14 mouse cellular contexts compared by ENCODE assay signal in genomic region chr5:112604251-112604650, GRCm38 (mm10). TPM values are rescaled to one million over a fixed set of nuclear protein-coding genes. Genes with fewer than 3 reads are reported as not detected.
DNase-seq lines count a peak whose midpoint lies in the region; ATAC-seq and TF ChIP-seq lines count a peak whose summit lies in the region.
"Had no signal": no experiment of that assay in that cellular context is flagged by ENCODE, and none has a peak within 500 bp of the region (broad histone marks: within the 10 kb centered on the region; RNA-seq: fewer than 3 reads in every experiment).

No protein-coding gene starts in this region.

- WGBS in forebrain, embryonic 13.5 days, result 67% methylated on average over 1 of the region's 1 CpGs
- WGBS in forebrain, embryonic 11.5 days, result 86% methylated on average over 1 of the region's 1 CpGs
- 43% methylated on average over 1 of the region's 1 CpGs for WGBS in midbrain, embryonic 15.5 days
- 53% methylated on average over 1 of the region's 1 CpGs for WGBS in midbrain, embryonic 13.5 days
- 44% methylated on average over 1 of the region's 1 CpGs for WGBS in stomach, postnatal 0 days

- no peak for ATAC-seq in forebrain, embryonic 13.5 days
- ATAC-seq in forebrain, embryonic 11.5 days (replicated peaks; ENCODE audit: low FRiP score), result no peak
- no peak for ATAC-seq in midbrain, embryonic 15.5 days (replicated peaks)
- no peak for ATAC-seq in midbrain, embryonic 13.5 days
- ATAC-seq in stomach, postnatal 0 days (ENCODE audit: low FRiP score, low TSS enrichment), result no peak
- ATAC-seq: activated CD4-positive, CD25-positive, alpha-beta regulatory T cell, adult 4 months had no signal

- no peak for TF ChIP-seq CTCF in layer of hippocampus, adult 2 months (conservative IDR thresholded peaks at IDR 0.05)
- TF ChIP-seq CTCF in stomach, postnatal 0 days (IDR thresholded peaks at IDR 0.05; ENCODE audit: low read depth), result no peak

- H3K4me3 ChIP-seq in forebrain, embryonic 13.5 days, result no peak overlapping the region
- no peak overlapping the region for H3K4me3 ChIP-seq in forebrain, embryonic 11.5 days (ENCODE audit: low read depth, low read length)
- H3K4me3 ChIP-seq in layer of hippocampus, adult 2 months, result no peak overlapping the region
- H3K4me3 ChIP-seq in midbrain, embryonic 15.5 days, result no peak overlapping the region
- H3K4me3 ChIP-seq in midbrain, embryonic 13.5 days (replicated peaks), result no peak overlapping the region
- H3K4me3 ChIP-seq in stomach, postnatal 0 days (ENCODE audit: low read depth, low read length), result no peak overlapping the region

- no peaks in the 10 kb centered on the region for H3K9me3 ChIP-seq in forebrain, embryonic 13.5 days (replicated peaks)
- H3K9me3 ChIP-seq in forebrain, embryonic 11.5 days (ENCODE audit: control insufficient read depth, low read length), result no peaks in the 10 kb centered on the region
- H3K9me3 ChIP-seq in midbrain, embryonic 15.5 days, result no peaks in the 10 kb centered on the region
- H3K9me3 ChIP-seq in midbrain, embryonic 13.5 days, result no peaks in the 10 kb centered on the region
- H3K9me3 ChIP-seq in stomach, postnatal 0 days (ENCODE audit: control insufficient read depth, low read length), result no peaks in the 10 kb centered on the region

- no peaks in the 10 kb centered on the region for H3K27me3 ChIP-seq in forebrain, embryonic 13.5 days
- H3K27me3 ChIP-seq in forebrain, embryonic 11.5 days (ENCODE audit: control insufficient read depth, insufficient read depth, low read length), result no peaks in the 10 kb centered on the region
- H3K27me3 ChIP-seq in midbrain, embryonic 15.5 days (replicated peaks), result no peaks in the 10 kb centered on the region
- peaks cover 4% of the 10 kb centered on the region; the same call in 1 of the 2 replicates for H3K27me3 ChIP-seq in midbrain, embryonic 13.5 days
- H3K27me3 ChIP-seq in stomach, postnatal 0 days (ENCODE audit: control insufficient read depth, insufficient read depth, low read length), result no peaks in the 10 kb centered on the region

- H3K27ac ChIP-seq in forebrain, embryonic 13.5 days, result 0 out of 2 replicates have a peak overlapping the region, but pooled peaks have one; percentile 1
- no peak overlapping the region for H3K27ac ChIP-seq in forebrain, embryonic 11.5 days (ENCODE audit: low read depth, low read length)
- 0 out of 2 replicates have a peak overlapping the region, but pooled peaks have one; percentile 36 for H3K27ac ChIP-seq in layer of hippocampus, adult 2 months
- H3K27ac ChIP-seq in midbrain, embryonic 15.5 days, result peak overlapping the region; percentile 36; the same call in 1 of the 2 replicates
- no peak overlapping the region for H3K27ac ChIP-seq in midbrain, embryonic 13.5 days
- 0 out of 2 replicates have a peak overlapping the region, but pooled peaks have one; percentile 35 for H3K27ac ChIP-seq in stomach, postnatal 0 days (replicated peaks)
- H3K27ac ChIP-seq: liver, embryonic 14.5 days had no signal

- no peak overlapping the region for H3K9ac ChIP-seq in forebrain, embryonic 13.5 days
- no peak overlapping the region for H3K9ac ChIP-seq in forebrain, embryonic 11.5 days (ENCODE audit: low read length)
- H3K9ac ChIP-seq in midbrain, embryonic 15.5 days, result no peak overlapping the region
- no peak overlapping the region for H3K9ac ChIP-seq in midbrain, embryonic 13.5 days (replicated peaks)
- no peak overlapping the region for H3K9ac ChIP-seq in stomach, postnatal 0 days (ENCODE audit: low read length)
- H3K9ac ChIP-seq: liver, embryonic 14.5 days had no signal

- H3K36me3 ChIP-seq in forebrain, embryonic 13.5 days (ENCODE audit: poor library complexity, severe bottlenecking), result no peaks in the 10 kb centered on the region
- H3K36me3 ChIP-seq in forebrain, embryonic 11.5 days (ENCODE audit: control insufficient read depth, insufficient read depth, low read length), result no peaks in the 10 kb centered on the region
- no peaks in the 10 kb centered on the region for H3K36me3 ChIP-seq in midbrain, embryonic 15.5 days (replicated peaks)
- H3K36me3 ChIP-seq in midbrain, embryonic 13.5 days, result no peaks in the 10 kb centered on the region
- H3K36me3 ChIP-seq in stomach, postnatal 0 days (ENCODE audit: control insufficient read depth, insufficient read depth, low read length), result no peaks in the 10 kb centered on the region

- TF ChIP-seq EP300 in stomach, postnatal 0 days (optimal IDR thresholded peaks at IDR 0.05), result no peak

- H3K4me2 ChIP-seq in forebrain, embryonic 13.5 days, result no peak overlapping the region
- H3K4me2 ChIP-seq in forebrain, embryonic 11.5 days (ENCODE audit: low read depth, low read length, severe bottlenecking), result no peak overlapping the region
- no peak overlapping the region for H3K4me2 ChIP-seq in midbrain, embryonic 15.5 days
- no peak overlapping the region for H3K4me2 ChIP-seq in midbrain, embryonic 13.5 days (replicated peaks)
- H3K4me2 ChIP-seq in stomach, postnatal 0 days (replicated peaks; ENCODE audit: low read depth), result no peak overlapping the region

- peaks cover 67% of the 10 kb centered on the region for H3K4me1 ChIP-seq in forebrain, embryonic 13.5 days
- H3K4me1 ChIP-seq in forebrain, embryonic 11.5 days (replicated peaks; ENCODE audit: control insufficient read depth, insufficient read depth, low read length), result no peaks in the 10 kb centered on the region
- H3K4me1 ChIP-seq in midbrain, embryonic 15.5 days, result peaks cover 49% of the 10 kb centered on the region
- peaks cover 48% of the 10 kb centered on the region for H3K4me1 ChIP-seq in midbrain, embryonic 13.5 days (replicated peaks)
- H3K4me1 ChIP-seq in stomach, postnatal 0 days (replicated peaks; ENCODE audit: control insufficient read depth, insufficient read depth), result no peaks in the 10 kb centered on the region

- DNase-seq in forebrain, embryonic 11.5 days (ENCODE audit: low spot score), result no peak
- DNase-seq in layer of hippocampus, adult 2 months (ENCODE audit: low spot score in 2 of 2), result no peak
- no peak for DNase-seq in layer of hippocampus, adult 18-20 months (ENCODE audit: low spot score in 2 of 2)
- DNase-seq in stomach, postnatal 0 days (ENCODE audit: low spot score), result no peak
- DNase-seq: heart, postnatal 36 days; kidney, adult 8-10 months; right cerebral cortex, postnatal 25 days; thymus, postnatal 36 days had no signal

RNA-seq across cellular contexts. Expression of gene Sez6l, which starts 27.3 kb away (rescaled TPM):
- polyA plus RNA-seq in forebrain, embryonic 13.5 days (2015; fragmentation: Nextera tagmentation; extraction: Ambion mirVana), result 22.5 and 24.0 TPM in 2 replicates
- polyA plus RNA-seq in forebrain, embryonic 11.5 days (2014; fragmentation: Nextera tagmentation; extraction: Ambion mirVana), result 4.8 and 5.8 TPM in 2 replicates
- total RNA-seq in layer of hippocampus, adult 2 months (2021), result 100 to 1,000 TPM; 233 to 235 TPM
- 100 to 1,000 TPM; 226 to 228 TPM for total RNA-seq in layer of hippocampus, adult 18-20 months (2021)
- polyA plus RNA-seq in midbrain, embryonic 15.5 days (2015; fragmentation: Nextera tagmentation; extraction: Ambion mirVana), result 65.4 and 67.5 TPM in 2 replicates
- polyA plus RNA-seq in midbrain, embryonic 13.5 days (2015; fragmentation: Nextera tagmentation; extraction: Ambion mirVana), result 41.6 and 42.0 TPM in 2 replicates
- polyA plus RNA-seq in stomach, postnatal 0 days (2015; fragmentation: Nextera tagmentation; extraction: Ambion mirVana), result 0.42 and 0.47 TPM in 2 replicates
- total RNA-seq: common myeloid progenitor, adult 5-6 weeks had no signal
- polyA plus RNA-seq: activated CD4-positive, CD25-positive, alpha-beta regulatory T cell, adult 4 months had no signal

Comparison
In these comparisons a context has a peak if more than half of its experiments do, and no peak if none do; other contexts are left out.
1. H3K27ac ChIP-seq: peak in forebrain, embryonic 13.5 days (single experiment), layer of hippocampus, adult 2 months (single experiment), midbrain, embryonic 15.5 days (single experiment) and stomach, postnatal 0 days (single experiment); none in forebrain, embryonic 11.5 days (single experiment) and midbrain, embryonic 13.5 days (single experiment).